Mouse (Mus musculus) cerebellum, adult 2 months (tissue): ENCODE measurements at regions not wholly inside any gene's neighbourhood (a gene's known extent, or its start where the extent isn't known, plus 50 kb on each side); places are given as distances from the start of the nearest gene placed in this dataset.

ENCODE experiments used
- DNase-seq, 2 experiments: peaks; one replicate each; pipeline ENCODE4 v3.0.0; 2021
- H3K27ac ChIP-seq: fragments of 200-500 bp; 2 replicates; pipeline ENCODE4 v1.5.1; 2012; ENCODE audit warnings: low read length, control low read depth, inconsistent platforms; ENCODE audit not compliant: insufficient read depth
- H3K27me3 ChIP-seq: fragments of 200-500 bp; 2 replicates; pipeline ENCODE4 v1.6.1; 2012; ENCODE audit warnings: inconsistent platforms, mild to moderate bottlenecking, low read length, moderate library complexity; ENCODE audit not compliant: control insufficient read depth, insufficient read depth
- H3K4me1 ChIP-seq: fragments of 200-500 bp; 2 replicates; pipeline ENCODE4 v1.6.1; 2011; ENCODE audit warnings: low read length; ENCODE audit not compliant: control insufficient read depth, insufficient read depth
- H3K4me3 ChIP-seq: fragments of 200-500 bp; replicated peaks from 2 replicates; pipeline ENCODE3; 2011; ENCODE audit warnings: mild to moderate bottlenecking, low read depth, low read length, control low read depth; ENCODE audit not compliant: insufficient read depth
- CTCF ChIP-seq: fragments of 200-500 bp; IDR thresholded peaks from 2 replicates; pipeline ENCODE4 v1.5.1; 2011; ENCODE audit warnings: low read depth, mild to moderate bottlenecking, control low read depth, low read length, moderate library complexity, borderline replicate concordance; ENCODE audit not compliant: insufficient read depth
- POLR2A ChIP-seq: fragments of 200-500 bp; IDR thresholded peaks from 2 replicates; pipeline ENCODE4 v1.6.1; 2011; ENCODE audit warnings: low read length, control low read depth, borderline replicate concordance; ENCODE audit not compliant: insufficient read depth
- WGBS: fragments of 180-500 bp; shearing (Covaris S2); methylation state at CpG from one replicate; pipeline ENCODE4 v1.1.7; 2018; 5-methylcytosine and 5-hydroxymethylcytosine counted together

- no peak overlapping the region for H3K27ac ChIP-seq
- TF ChIP-seq CTCF: no peak
- no peak for TF ChIP-seq POLR2A
These were observed 2212.9 kb upstream of the Gm7489 start for GRCm38 (mm10) chr15:51671667-51672372.

GRCm38 (mm10) chr15:51673483-51673882, 2211.2 kb upstream of the Gm7489 start:
- Histone ChIP-seq H3K27me3 (no peaks in the 10 kb centered on the region), H3K4me3 (no peak overlapping the region), H3K4me1 (no peaks in the 10 kb centered on the region), H3K27ac (no peak overlapping the region)
- TF ChIP-seq CTCF (no peak), POLR2A (no peak)
- no peak for DNase-seq
- WGBS: 76% methylated on average over 1 of the region's 1 CpGs

More at GRCm38 (mm10) chr15:51671667-51672372, 2212.9 kb upstream of the Gm7489 start:
- no peak overlapping the region for H3K4me3 ChIP-seq
- 88% methylated on average over 18 of the region's 18 CpGs for WGBS
- H3K27me3 ChIP-seq: no peaks in the 10 kb centered on the region
- no peaks in the 10 kb centered on the region for H3K4me1 ChIP-seq
- no peak for DNase-seq

GRCm38 (mm10) chr15:51675291-51675690, 2209.4 kb upstream of the Gm7489 start:
- H3K4me1 ChIP-seq: no peaks in the 10 kb centered on the region
- no peak overlapping the region for H3K27ac ChIP-seq
- WGBS: 45% methylated on average over 4 of the region's 4 CpGs
- no peak for DNase-seq
- H3K27me3 ChIP-seq: no peaks in the 10 kb centered on the region
- TF ChIP-seq POLR2A: no peak
- TF ChIP-seq CTCF: no peak
- no peak overlapping the region for H3K4me3 ChIP-seq

- no peak for DNase-seq
- no peak overlapping the region for H3K27ac ChIP-seq
- H3K27me3 ChIP-seq: no peaks in the 10 kb centered on the region
- TF ChIP-seq CTCF (no peak), POLR2A (no peak)
- no peaks in the 10 kb centered on the region for H3K4me1 ChIP-seq
- 88% methylated on average over 3 of the region's 3 CpGs for WGBS
- no peak overlapping the region for H3K4me3 ChIP-seq
These were observed 2208.0 kb upstream of the Gm7489 start for GRCm38 (mm10) chr15:51676694-51677093.

- WGBS: 80% methylated on average over 4 of the region's 4 CpGs
- no peaks in the 10 kb centered on the region for H3K27me3 ChIP-seq
- H3K27ac ChIP-seq: no peak overlapping the region
- DNase-seq: no peak
- no peak overlapping the region for H3K4me3 ChIP-seq
- no peak for TF ChIP-seq POLR2A
- no peak for TF ChIP-seq CTCF
- H3K4me1 ChIP-seq: no peaks in the 10 kb centered on the region
These were observed 2207.4 kb upstream of the Gm7489 start for GRCm38 (mm10) chr15:51677266-51677665.

GRCm38 (mm10) chr15:51679186-51679902, 2205.4 kb upstream of the Gm7489 start:
- 63% methylated on average over 12 of the region's 12 CpGs for WGBS
- no peak for DNase-seq
- H3K4me1 ChIP-seq: no peaks in the 10 kb centered on the region
- H3K4me3 ChIP-seq: no peak overlapping the region
- H3K27me3 ChIP-seq: no peaks in the 10 kb centered on the region
- TF ChIP-seq CTCF: no peak
- TF ChIP-seq POLR2A: no peak
- no peak overlapping the region for H3K27ac ChIP-seq

- H3K27me3 ChIP-seq: no peaks in the 10 kb centered on the region
- DNase-seq: no peak
- no peak overlapping the region for H3K4me3 ChIP-seq
- H3K4me1 ChIP-seq: no peaks in the 10 kb centered on the region
- no peak overlapping the region for H3K27ac ChIP-seq
- TF ChIP-seq CTCF (no peak), POLR2A (no peak)
These were observed 2204.2 kb upstream of the Gm7489 start for GRCm38 (mm10) chr15:51680494-51680893.

GRCm38 (mm10) chr15:51681191-51681590, 2203.5 kb upstream of the Gm7489 start:
- TF ChIP-seq CTCF (no peak), POLR2A (no peak)
- Histone ChIP-seq H3K27ac (no peak overlapping the region), H3K4me3 (no peak overlapping the region), H3K4me1 (no peaks in the 10 kb centered on the region), H3K27me3 (no peaks in the 10 kb centered on the region)
- DNase-seq: no peak
- 88% methylated on average over 6 of the region's 6 CpGs for WGBS
